Mouse (Mus musculus) heart, embryonic 12.5 days (tissue): ENCODE data around the gene Cnih1. TPM values are rescaled to one million over a fixed set of nuclear protein-coding genes. Genes with fewer than 3 reads are reported as not detected.

Experiments
- ATAC-seq: fragments of 200-750 bp; cut with Nextera tagmentation; 2 replicates; pipeline ENCODE4 v1.8.0; 2017; ENCODE audit warnings: moderate TSS enrichment, moderate library complexity; ENCODE audit not compliant: insufficient number of reproducible peaks, low FRiP score
- H3K27ac ChIP-seq: fragments of 300-500 bp; sonication (generic); 2 replicates; pipeline ENCODE4 v1.5.1; 2016; ENCODE audit warnings: mild to moderate bottlenecking, moderate library complexity; ENCODE audit not compliant: poor library complexity, severe bottlenecking
- H3K27me3 ChIP-seq: fragments of 300-500 bp; sonication (generic); replicated peaks from 2 replicates; pipeline ENCODE4 v1.6.1; 2016; ENCODE audit warnings: mild to moderate bottlenecking, moderate library complexity
- H3K36me3 ChIP-seq: fragments of 300-500 bp; sonication (generic); 2 replicates; pipeline ENCODE4 v1.6.1; 2016; ENCODE audit warnings: mild to moderate bottlenecking, moderate library complexity
- H3K4me1 ChIP-seq: fragments of 300-500 bp; sonication (generic); replicated peaks from 2 replicates; pipeline ENCODE4 v1.6.1; 2016; ENCODE audit warnings: mild to moderate bottlenecking
- H3K4me2 ChIP-seq: fragments of 300-500 bp; sonication (generic); 2 replicates; pipeline ENCODE4 v1.6.1; 2016; ENCODE audit warnings: mild to moderate bottlenecking, moderate library complexity
- H3K4me3 ChIP-seq: fragments of 300-500 bp; sonication (generic); 2 replicates; pipeline ENCODE4 v1.5.1; 2016; ENCODE audit warnings: mild to moderate bottlenecking
- H3K9ac ChIP-seq: fragments of 300-500 bp; sonication (generic); 2 replicates; pipeline ENCODE4 v1.6.1; 2016; ENCODE audit warnings: mild to moderate bottlenecking, moderate library complexity
- H3K9me3 ChIP-seq: fragments of 300-500 bp; sonication (generic); replicated peaks from 2 replicates; pipeline ENCODE4 v1.6.1; 2016; ENCODE audit warnings: mild to moderate bottlenecking, moderate library complexity
- WGBS: fragments of 180-500 bp; shearing (Covaris S2); methylation state at CpG from one replicate; pipeline ENCODE4 v1.1.7; 2016; 5-methylcytosine and 5-hydroxymethylcytosine counted together
- polyA plus RNA-seq: library from polyadenylated mRNA; unstranded; fragments of >200 nt; fragmentation: Nextera tagmentation; extraction: Ambion mirVana; gene quantifications from 2 replicates; pipeline ENCODE4 v1.2.1, GENCODE M21; 2016

The Cnih1 gene
- polyA plus RNA-seq, 1 experiment from 2014 or later, result 175 TPM

GRCm38 (mm10) chr14:46787454-46787786 is 791 bp downstream of the Cnih1 start:
- H3K4me2 ChIP-seq, result peak overlapping the region; percentile 76
- WGBS, result under 1% methylated on average over 11 of the region's 11 CpGs
- peak overlapping the region; percentile 85 for H3K4me3 ChIP-seq
- peak overlapping the region; percentile 96 for H3K27ac ChIP-seq
- no peaks in the 10 kb centered on the region for H3K9me3 ChIP-seq
- peak overlapping the region; percentile 96 for H3K9ac ChIP-seq
- H3K27me3 ChIP-seq, result no peaks in the 10 kb centered on the region
- H3K36me3 ChIP-seq, result peaks cover 19% of the 10 kb centered on the region
- H3K4me1 ChIP-seq, result peaks cover 29% of the 10 kb centered on the region
- ATAC-seq, result no peak

GRCm38 (mm10) chr14:46785247-46785646 is 3.0 kb downstream of the Cnih1 start:
- H3K27me3 ChIP-seq, result no peaks in the 10 kb centered on the region
- H3K4me3 ChIP-seq, result no peak overlapping the region
- 91% methylated on average over 5 of the region's 5 CpGs for WGBS

GRCm38 (mm10) chr14:46783327-46783926 is 4.8 kb downstream of the Cnih1 start:
- Histone ChIP-seq H3K27ac (no peak overlapping the region), H3K36me3 (peaks cover 52% of the 10 kb centered on the region), H3K9me3 (peaks cover 4% of the 10 kb centered on the region), H3K4me2 (no peak overlapping the region), H3K4me3 (no peak overlapping the region), H3K27me3 (no peaks in the 10 kb centered on the region), H3K4me1 (peaks cover 18% of the 10 kb centered on the region), H3K9ac (no peak overlapping the region)
- WGBS, result 90% methylated on average over 10 of the region's 10 CpGs
- ATAC-seq, result no peak

More at GRCm38 (mm10) chr14:46785247-46785646, 3.0 kb downstream of the Cnih1 start:
- Histone ChIP-seq H3K4me2 (no peak overlapping the region), H3K27ac (no peak overlapping the region), H3K9me3 (no peaks in the 10 kb centered on the region), H3K36me3 (peaks cover 34% of the 10 kb centered on the region), H3K4me1 (peaks cover 29% of the 10 kb centered on the region), H3K9ac (no peak overlapping the region)
- ATAC-seq, result no peak

DNA sequence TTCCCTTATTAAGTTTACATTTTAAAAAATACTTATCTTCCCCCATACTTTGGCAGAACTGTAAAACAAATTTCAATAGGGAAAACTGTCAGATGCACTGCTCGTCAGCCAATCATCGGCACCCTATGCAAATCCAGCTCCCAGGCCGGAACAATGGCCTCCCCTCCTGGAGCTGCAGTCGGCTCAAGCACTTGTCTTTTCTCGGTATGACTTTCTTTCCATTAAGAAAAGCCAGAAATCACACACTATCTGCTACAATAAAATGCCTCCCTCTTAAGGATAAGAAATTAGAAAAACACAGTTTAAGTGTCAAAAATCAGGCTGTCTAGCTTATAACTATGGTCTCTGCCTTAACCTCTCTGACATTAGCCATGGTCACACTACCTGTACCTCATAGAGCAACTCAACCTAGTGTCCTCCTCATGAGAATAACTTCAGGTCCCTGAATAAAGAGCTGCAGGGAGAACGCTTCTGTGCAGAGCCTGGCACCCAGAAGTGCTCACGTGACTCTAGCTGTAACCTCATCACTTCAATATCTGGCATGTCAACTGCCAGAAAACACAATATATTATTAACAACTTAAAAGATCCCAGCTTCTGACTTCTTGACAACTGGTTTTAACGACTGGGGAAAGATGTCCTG is 5.9 kb downstream of the Cnih1 start:
- H3K4me2 ChIP-seq, result no peak overlapping the region

DNA sequence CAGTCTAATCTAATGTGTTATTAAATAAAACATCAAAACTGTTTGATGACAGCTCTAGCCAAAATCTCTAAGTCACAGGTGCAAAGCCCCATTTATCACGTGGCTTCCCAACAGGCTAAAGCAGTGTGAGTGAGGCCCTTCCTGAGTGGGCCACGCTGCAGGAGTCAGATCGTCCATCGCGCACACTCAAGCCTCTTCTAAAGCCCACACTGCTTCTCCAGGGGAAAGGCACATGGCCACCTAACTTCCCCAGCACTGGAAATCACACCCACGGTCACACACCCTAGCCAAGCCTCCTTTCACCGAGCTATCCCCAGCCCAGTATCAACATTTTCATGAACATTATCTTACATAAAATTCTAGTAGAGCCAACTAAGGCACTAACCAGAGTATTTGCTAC is 7.1 kb downstream of the Cnih1 start:
- Histone ChIP-seq H3K9ac (no peak overlapping the region), H3K36me3 (peaks cover 73% of the 10 kb centered on the region), H3K4me1 (peaks cover 11% of the 10 kb centered on the region; the same call in 1 of the 2 replicates), H3K9me3 (peaks cover 4% of the 10 kb centered on the region), H3K4me3 (no peak overlapping the region), H3K27me3 (no peaks in the 10 kb centered on the region), H3K27ac (no peak overlapping the region), H3K4me2 (no peak overlapping the region)
- WGBS, result 91% methylated on average over 7 of the region's 7 CpGs
- ATAC-seq, result no peak

More for the DNA sequence above, 5.9 kb downstream of the Cnih1 start:
- no peak overlapping the region for H3K9ac ChIP-seq
- no peak for ATAC-seq
- H3K4me3 ChIP-seq, result no peak overlapping the region
- H3K9me3 ChIP-seq, result peaks cover 4% of the 10 kb centered on the region
- H3K4me1 ChIP-seq, result peaks cover 18% of the 10 kb centered on the region
- no peak overlapping the region for H3K27ac ChIP-seq
- WGBS, result 83% methylated on average over 8 of the region's 8 CpGs
- peaks cover 62% of the 10 kb centered on the region for H3K36me3 ChIP-seq
- no peaks in the 10 kb centered on the region for H3K27me3 ChIP-seq

- WGBS, result 93% methylated on average over 7 of the region's 7 CpGs
- ATAC-seq, result no peak
- no peak overlapping the region for H3K9ac ChIP-seq
Observed at GRCm38 (mm10) chr14:46779217-46779616, 9.0 kb downstream of the Cnih1 start.

GRCm38 (mm10) chr14:46778756-46779155 is 9.5 kb downstream of the Cnih1 start:
- Histone ChIP-seq H3K9me3 (peaks cover 4% of the 10 kb centered on the region), H3K4me2 (no peak overlapping the region), H3K9ac (no peak overlapping the region), H3K27ac (no peak overlapping the region), H3K4me1 (no peaks in the 10 kb centered on the region), H3K36me3 (peaks cover 83% of the 10 kb centered on the region), H3K4me3 (no peak overlapping the region), H3K27me3 (no peaks in the 10 kb centered on the region)
- ATAC-seq, result no peak
- WGBS, result 95% methylated on average over 9 of the region's 9 CpGs

More at GRCm38 (mm10) chr14:46779217-46779616, 9.0 kb downstream of the Cnih1 start:
- H3K27ac ChIP-seq, result no peak overlapping the region
- H3K4me2 ChIP-seq, result no peak overlapping the region
- H3K4me3 ChIP-seq, result no peak overlapping the region
- H3K4me1 ChIP-seq, result 0 out of 2 replicates have a peak, but pooled peaks cover under 1% of the 10 kb centered on the region
- no peaks in the 10 kb centered on the region for H3K27me3 ChIP-seq
- peaks cover 4% of the 10 kb centered on the region for H3K9me3 ChIP-seq
- H3K36me3 ChIP-seq, result peaks cover 82% of the 10 kb centered on the region

DNA sequence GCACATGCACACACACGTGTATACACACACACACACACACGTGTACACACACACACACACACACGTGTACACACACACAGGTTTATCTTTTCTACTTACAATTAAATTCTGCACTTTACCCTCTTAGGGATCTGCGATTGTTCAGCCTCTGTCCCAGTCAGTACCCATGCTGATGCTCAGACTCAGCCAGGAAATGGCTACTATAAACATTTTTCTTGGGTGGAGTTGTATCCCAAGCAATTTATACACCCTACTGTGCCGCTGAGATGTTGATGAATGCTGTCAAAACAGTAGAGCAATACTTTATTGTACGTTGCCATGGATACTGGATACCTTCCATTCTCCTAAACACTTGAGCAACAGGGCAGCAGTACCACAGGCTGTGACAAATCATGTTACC is 18.2 kb downstream of the Cnih1 start:
- H3K4me1 ChIP-seq, result 0 out of 2 replicates have a peak, but pooled peaks cover 3% of the 10 kb centered on the region
- no peaks in the 10 kb centered on the region for H3K9me3 ChIP-seq
- 84% methylated on average over 6 of the region's 6 CpGs for WGBS
- H3K36me3 ChIP-seq, result peaks cover 69% of the 10 kb centered on the region
- ATAC-seq, result no peak
- no peaks in the 10 kb centered on the region for H3K27me3 ChIP-seq
- no peak overlapping the region for H3K9ac ChIP-seq
- no peak overlapping the region for H3K4me3 ChIP-seq
- H3K4me2 ChIP-seq, result no peak overlapping the region
- no peak overlapping the region for H3K27ac ChIP-seq

DNA sequence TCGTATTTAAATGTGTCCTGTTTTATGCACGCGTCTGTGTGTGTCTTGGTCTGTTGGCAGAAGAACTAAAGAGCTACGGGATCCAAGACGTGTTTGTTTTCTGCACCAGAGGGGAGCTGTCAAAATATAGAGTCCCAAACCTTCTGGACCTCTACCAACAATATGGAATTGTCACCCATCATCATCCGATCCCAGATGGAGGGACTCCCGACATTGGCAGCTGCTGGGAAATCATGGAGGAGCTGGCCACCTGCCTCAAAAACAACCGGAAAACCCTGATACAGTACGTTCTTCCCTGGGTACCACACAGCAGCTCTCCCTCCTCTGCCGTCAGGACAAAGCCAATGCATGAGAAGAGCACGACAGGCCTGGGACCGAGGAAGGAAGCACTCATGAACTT is 21.1 kb downstream of the Cnih1 start:
- no peaks in the 10 kb centered on the region for H3K27me3 ChIP-seq
- H3K4me3 ChIP-seq, result no peak overlapping the region
- H3K4me2 ChIP-seq, result no peak overlapping the region
- WGBS, result 84% methylated on average over 12 of the region's 12 CpGs
- no peak overlapping the region for H3K27ac ChIP-seq
- 0 out of 2 replicates have a peak, but pooled peaks cover 3% of the 10 kb centered on the region for H3K4me1 ChIP-seq
- no peak for ATAC-seq
- H3K9me3 ChIP-seq, result no peaks in the 10 kb centered on the region
- peaks cover 64% of the 10 kb centered on the region for H3K36me3 ChIP-seq
- H3K9ac ChIP-seq, result no peak overlapping the region; the same call in 1 of the 2 replicates

DNA sequence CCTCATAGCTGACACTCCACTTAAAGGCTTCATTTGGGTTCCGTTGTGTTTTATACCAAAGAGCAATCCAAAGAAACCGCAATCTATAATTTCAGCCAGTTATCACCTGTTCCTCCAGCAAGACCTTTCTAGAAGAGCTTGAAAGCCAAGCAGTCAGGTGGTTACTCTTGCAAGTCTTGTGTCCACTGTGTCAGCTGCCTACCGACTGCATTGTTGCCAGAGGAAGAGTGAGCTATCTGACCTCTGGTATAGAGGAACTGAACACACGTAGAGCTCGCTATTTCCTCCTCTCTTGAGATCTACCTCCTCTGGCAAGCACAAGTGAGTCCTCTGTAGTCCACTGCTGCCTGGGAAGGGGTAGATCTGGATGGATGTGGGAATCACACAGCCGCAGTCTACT is 27.0 kb downstream of the Cnih1 start:
- H3K9ac ChIP-seq, result peak overlapping the region; percentile 80
- peak overlapping the region; percentile 76 for H3K4me3 ChIP-seq
- peaks cover 20% of the 10 kb centered on the region for H3K36me3 ChIP-seq
- no peaks in the 10 kb centered on the region for H3K27me3 ChIP-seq
- peaks cover 13% of the 10 kb centered on the region for H3K4me1 ChIP-seq
- no peaks in the 10 kb centered on the region; the same call in 1 of the 2 replicates for H3K9me3 ChIP-seq
- ATAC-seq, result no peak
- peak overlapping the region; percentile 96 for H3K4me2 ChIP-seq
- 44% methylated on average over 6 of the region's 6 CpGs for WGBS
- H3K27ac ChIP-seq, result no peak overlapping the region

DNA sequence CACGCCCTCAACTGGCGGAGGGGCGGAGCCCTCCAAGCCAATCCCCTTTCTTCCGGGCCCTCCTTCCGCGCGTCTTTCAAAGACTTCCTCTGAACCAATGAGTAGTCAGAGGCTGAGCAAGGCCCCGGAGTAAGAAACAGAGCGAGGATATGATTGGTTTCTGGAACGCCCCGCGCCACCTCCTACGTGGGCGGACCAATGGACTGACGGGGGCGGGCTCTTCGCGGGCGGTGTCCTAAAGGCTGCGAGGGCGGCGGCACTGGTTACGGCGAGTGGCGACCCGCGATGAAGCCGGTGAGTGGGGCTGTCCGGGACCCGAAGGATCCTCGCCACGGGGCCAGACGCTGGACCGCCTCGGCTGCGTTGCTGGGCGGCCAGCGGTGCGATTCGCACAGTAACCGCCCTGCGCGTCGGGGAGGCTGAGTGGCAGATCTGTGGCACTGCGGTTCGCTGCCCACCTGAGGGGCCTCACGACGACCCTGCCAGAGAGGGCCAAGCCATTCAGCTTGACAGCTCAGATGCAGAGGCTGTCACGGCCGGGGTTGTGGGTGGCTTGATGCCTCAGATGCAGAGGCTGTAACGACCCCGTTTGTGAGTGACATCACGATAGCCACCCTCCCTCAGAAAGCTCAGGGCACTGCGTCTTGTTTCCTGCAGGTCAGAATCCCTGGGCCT is 27.7 kb downstream of the Cnih1 start, which contains the start of gene Cdkn3:
Cdkn3 (plus strand) TSS at position 187 of the 675 bp plus-strand sequence.
- H3K4me1 ChIP-seq, result peaks cover 13% of the 10 kb centered on the region
- 0 out of 2 replicates have a peak within 1 kb of the TSS, but pooled peaks have one; percentile 17 for H3K27ac ChIP-seq
- peak; percentile 99 for ATAC-seq
- H3K9ac ChIP-seq, result peak within 1 kb of the TSS; percentile 80
- H3K4me3 ChIP-seq, result peak within 1 kb of the TSS; percentile 76
- H3K36me3 ChIP-seq, result peaks cover 17% of the 10 kb centered on the region
- peak within 1 kb of the TSS; percentile 96 for H3K4me2 ChIP-seq
- H3K9me3 ChIP-seq, result no peaks in the 10 kb centered on the region; the same call in 1 of the 2 replicates
- no peaks in the 10 kb centered on the region for H3K27me3 ChIP-seq
- under 1% methylated on average over 54 of the region's 54 CpGs for WGBS
